Mouse (Mus musculus) CH12.LX (cell line): ENCODE measurements around the gene Klhl1.

Experiments
- CHD1 ChIP-seq: IDR thresholded peaks from 2 replicates; pipeline ENCODE4 v1.6.1; 2012; ENCODE audit warnings: low read depth, low read length, improper control_type of control experiment, inconsistent platforms
- CTCF ChIP-seq, 2 experiments: IDR thresholded peaks in 1 of 2; conservative IDR thresholded peaks in 1 of 2; 2 replicates each; pipeline ENCODE4 v1.5.1; 2011 to 2012; ENCODE audit warnings: low read depth in 2 of 2, low read length in 2 of 2, improper control_type of control experiment in 1 of 2, inconsistent platforms in 1 of 2, mild to moderate bottlenecking in 1 of 2, moderate library complexity in 1 of 2
- ETS1 ChIP-seq: conservative IDR thresholded peaks from 2 replicates; pipeline ENCODE4 v1.6.1; 2012; ENCODE audit warnings: low read depth, mild to moderate bottlenecking, inconsistent platforms, low read length, improper control_type of control experiment, moderate library complexity
- HCFC1 ChIP-seq: IDR thresholded peaks from 2 replicates; pipeline ENCODE4 v1.6.1; 2012; ENCODE audit warnings: low read depth, mild to moderate bottlenecking, inconsistent platforms, low read length, improper control_type of control experiment
- JUN ChIP-seq: IDR thresholded peaks from 2 replicates; pipeline ENCODE4 v1.6.1; 2011; ENCODE audit warnings: low read depth, mild to moderate bottlenecking, low read length, improper control_type of control experiment, moderate library complexity; ENCODE audit not compliant: insufficient read depth
- MAX ChIP-seq: IDR thresholded peaks from 2 replicates; pipeline ENCODE4 v1.6.1; 2011; ENCODE audit warnings: low read length, improper control_type of control experiment
- POLR2A ChIP-seq: IDR thresholded peaks from 2 replicates; pipeline ENCODE4 v1.6.1; 2011; ENCODE audit warnings: low read depth, mild to moderate bottlenecking, improper control_type of control experiment, low read length

DNA sequence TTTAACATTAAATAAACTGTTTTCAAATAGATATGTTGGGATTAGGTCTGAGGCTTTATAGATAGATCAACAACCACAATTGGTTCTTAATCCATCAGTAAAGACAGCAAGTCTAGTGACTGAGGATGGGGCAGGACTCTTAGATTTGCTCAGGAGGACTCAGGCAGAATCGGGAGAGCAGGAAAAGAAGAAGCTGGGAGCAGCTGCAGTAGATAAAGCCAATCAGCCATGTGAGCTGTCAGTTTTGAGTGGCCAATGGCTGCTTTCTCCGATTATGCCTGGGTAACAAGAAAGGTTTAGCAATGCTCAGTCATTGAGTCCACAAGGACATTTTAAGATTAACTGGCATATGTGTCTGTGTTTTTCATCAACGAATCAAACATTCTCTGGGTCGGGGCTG, 187.8 kb downstream of the Klhl1 start:
- no peak for TF ChIP-seq CTCF (conservative IDR thresholded peaks at IDR 0.05 in 1 of 2, IDR thresholded peaks at IDR 0.05 in 1 of 2; ENCODE audit: low read depth in 2 of 2, low read length in 2 of 2)
- TF ChIP-seq CHD1 = no peak
- no peak for TF ChIP-seq ETS1
- no peak for TF ChIP-seq MAX
- no peak for TF ChIP-seq POLR2A
- TF ChIP-seq HCFC1 = no peak
- TF ChIP-seq JUN = no peak
